Mouse (Mus musculus) liver, adult 2 months (tissue): ENCODE measurements around the gene Olfr1396.

Experiments
- CTCF ChIP-seq: fragments of 200-500 bp; IDR thresholded peaks from 2 replicates; pipeline ENCODE4 v1.5.1; 2011; ENCODE audit warnings: low read depth, low read length, control low read depth
- POLR2A ChIP-seq: fragments of 200-500 bp; IDR thresholded peaks from 2 replicates; pipeline ENCODE4 v1.6.1; 2011; ENCODE audit warnings: low read length, control low read depth; ENCODE audit not compliant: insufficient read depth; ENCODE audit errors: extremely low read depth

GRCm38 (mm10) chr11:49141974-49142373 is 27.3 kb upstream of the Olfr1396 start, which contains the start of gene Olfr1395:
- TF ChIP-seq CTCF: no peak
- TF ChIP-seq POLR2A: no peak
